Mouse (Mus musculus): Measurements from ENCODE around the gene Nelfb.

- TF ChIP-seq CTCF (conservative IDR thresholded peaks at IDR 0.05; ENCODE audit: insufficient read depth, insufficient read length, low read depth, low read length) = no peak
- no peak for TF ChIP-seq POLR2A (IDR thresholded peaks at IDR 0.05; ENCODE audit: low read depth, low read length)
Observed at GRCm38 (mm10) chr2:25182664-25183063, 28.6 kb downstream of the Nelfb start.

Data from kidney, adult 2 months (tissue).